Mouse (Mus musculus) thymus, adult 2 months (tissue): ENCODE measurements around the gene Nfx1.

Experiments
- CTCF ChIP-seq: fragments of 200-500 bp; IDR thresholded peaks from 2 replicates; pipeline ENCODE4 v1.5.1; 2012; ENCODE audit warnings: mild to moderate bottlenecking, control low read depth, low read length, moderate library complexity, borderline replicate concordance; ENCODE audit not compliant: control insufficient read depth, poor library complexity, insufficient read depth; ENCODE audit errors: extremely low read depth
- POLR2A ChIP-seq: fragments of 200-500 bp; IDR thresholded peaks from 2 replicates; pipeline ENCODE4 v1.6.1; 2012; ENCODE audit warnings: mild to moderate bottlenecking, low read length, control low read depth, moderate library complexity; ENCODE audit not compliant: control insufficient read depth, poor library complexity, insufficient read depth; ENCODE audit errors: extremely low read depth

GRCm38 (mm10) chr4:41048926-41049325 lies 78.2 kb downstream of the Nfx1 start:
- no peak for TF ChIP-seq CTCF
- TF ChIP-seq POLR2A = no peak
